Mouse (Mus musculus) adrenal gland, adult 8-10 months (tissue): ENCODE data around the gene Il13. TPM values are rescaled to one million over a fixed set of nuclear protein-coding genes. Genes with fewer than 3 reads are reported as not detected.

Source experiments
- total RNA-seq, 4 experiments: library from RNA; stranded (reverse); gene quantifications; 2 replicates each; pipeline ENCODE4 v1.2.4; 2022

The Il13 gene
- total RNA-seq, 4 experiments from 2014 or later: not detected

Other genes with a start within 250 kb of the Il13 start
- gene Leap2, start 211.5 kb downstream of the Il13 start, total RNA-seq: not detected
- 100 to 1,000 TPM; 496 to 883 (median 741) TPM for gene Uqcrq, start 203.9 kb downstream of the Il13 start, total RNA-seq
- gene Gdf9, start 203.7 kb downstream of the Il13 start, total RNA-seq: 1 to 10 TPM in 2 of 4 experiments, under 1 TPM in 2; 0.37 to 2.9 (median 0.99) TPM
- under 1 TPM in 3 of 4 experiments, not detected in 1; 0.21 to 0.59 (median 0.48) TPM for gene Gm10447, start 177.6 kb downstream of the Il13 start, total RNA-seq
- 1 to 10 TPM; 2.6 to 10.0 (median 7.4) TPM for gene Shroom1, start 177.5 kb downstream of the Il13 start, total RNA-seq
- not detected for gene Gm9837, start 164.2 kb downstream of the Il13 start, total RNA-seq
- not detected for gene Gm9945, start 154.5 kb downstream of the Il13 start, total RNA-seq
- 1 to 10 TPM in 1 of 4 experiments, under 1 TPM in 3; 0.32 to 1.0 (median 0.71) TPM for gene Sowaha, start 154.4 kb downstream of the Il13 start, total RNA-seq
- gene Sept8, start 115.4 kb downstream of the Il13 start, total RNA-seq: 10 to 100 TPM; 37.0 to 51.7 (median 42.1) TPM
- gene Kif3a, start 67.3 kb downstream of the Il13 start, total RNA-seq: 10 to 100 TPM; 28.4 to 36.3 (median 31.1) TPM
- not detected for gene Il4, start 16.0 kb downstream of the Il13 start, total RNA-seq
- gene Rad50, start 72.6 kb upstream of the Il13 start, total RNA-seq: 10 to 100 TPM; 15.2 to 21.9 (median 18.6) TPM
- gene Il5, start 86.1 kb upstream of the Il13 start, total RNA-seq: not detected
- 10 to 100 TPM; 29.0 to 50.6 (median 43.2) TPM for gene Irf1, start 135.3 kb upstream of the Il13 start, total RNA-seq
- 1 to 10 TPM in 2 of 4 experiments, under 1 TPM in 2; 0.84 to 1.5 (median 1.1) TPM for gene Gm17334, start 138.5 kb upstream of the Il13 start, total RNA-seq
- 10 to 100 TPM in 2 of 4 experiments, 1 to 10 TPM in 2; 4.1 to 12.6 (median 9.8) TPM for gene Gm12216, start 224.6 kb upstream of the Il13 start, total RNA-seq